Mouse (Mus musculus): ENCODE measurements around the gene Dmrtc1b.
"Not testable (repeated sequence)": the region's sequence is repeated elsewhere in the genome, so short reads cannot be mapped to it uniquely, and the experiment has no call there.

The Dmrtc1b gene

GRCm38 (mm10) chrX:102707535-102707934 is at the start of gene Dmrtc1b, which contains the start of gene Gm9112:
TSS of gene Dmrtc1b (plus strand) at chrX:102707865.
TSS of gene Gm9112 (minus strand) at chrX:102707635.
- DNase-seq (ENCODE audit: extremely low read depth, low read depth, low spot score), result not testable (repeated sequence)

- no peak for DNase-seq (ENCODE audit: extremely low read depth, low read depth, low spot score)
Observed at GRCm38 (mm10) chrX:102660712-102661111, 47.0 kb upstream of the Dmrtc1b start.

- DNase-seq (ENCODE audit: extremely low read depth, low read depth, low spot score), result no peak
Observed at GRCm38 (mm10) chrX:102666641-102667040, 41.0 kb upstream of the Dmrtc1b start.

- DNase-seq (ENCODE audit: extremely low read depth, low read depth, low spot score), result not testable (repeated sequence)
Observed at GRCm38 (mm10) chrX:102684706-102685105, 23.0 kb upstream of the Dmrtc1b start.

GRCm38 (mm10) chrX:102686872-102687271 is 20.8 kb upstream of the Dmrtc1b start, which contains the start of gene Gm3880:
TSS of gene Gm3880 (minus strand) at chrX:102686972.
- DNase-seq (ENCODE audit: extremely low read depth, low read depth, low spot score), result not testable (repeated sequence)

- not testable (repeated sequence) for DNase-seq (ENCODE audit: extremely low read depth, low read depth, low spot score)
Observed at GRCm38 (mm10) chrX:102689252-102689651, 18.4 kb upstream of the Dmrtc1b start.

GRCm38 (mm10) chrX:102700636-102701035 is 7.0 kb upstream of the Dmrtc1b start:
- DNase-seq (ENCODE audit: extremely low read depth, low read depth, low spot score), result not testable (repeated sequence)

- DNase-seq (ENCODE audit: extremely low read depth, low read depth, low spot score), result not testable (repeated sequence)
Observed at GRCm38 (mm10) chrX:102724226-102724625, 16.6 kb downstream of the Dmrtc1b start.
